Mouse (Mus musculus) myocyte (in vitro differentiated cells): ENCODE measurements at regions not wholly inside any gene's neighbourhood (a gene's known extent, or its start where the extent isn't known, plus 50 kb on each side); places are given as distances from the start of the nearest gene placed in this dataset.

Experiments used
- CEBPB ChIP-seq: IDR thresholded peaks from 2 replicates; pipeline ENCODE4 v1.6.1; 2011; ENCODE audit warnings: mild to moderate bottlenecking, moderate library complexity; ENCODE audit not compliant: poor library complexity, insufficient read depth, severe bottlenecking
- E2F4 ChIP-seq: IDR thresholded peaks from one replicate; pipeline ENCODE4 v1.6.1; 2011; ENCODE audit warnings: mild to moderate bottlenecking, control low read depth, moderate library complexity; ENCODE audit not compliant: insufficient read depth
- MAX ChIP-seq: IDR thresholded peaks from one replicate; pipeline ENCODE4 v1.6.1; 2011; ENCODE audit warnings: low read depth, mild to moderate bottlenecking, control low read depth
- MYOD1 ChIP-seq, 3 experiments: IDR thresholded peaks; one replicate each; pipeline ENCODE4 v1.6.1; 2011; ENCODE audit warnings: control low read depth in 2 of 3, low read depth in 2 of 3, mild to moderate bottlenecking in 2 of 3, moderate library complexity in 1 of 3; ENCODE audit not compliant: insufficient read length in 2 of 3, control insufficient read depth in 1 of 3
- MYOG ChIP-seq, 3 experiments: IDR thresholded peaks; one replicate each; pipeline ENCODE4 v1.6.1; 2011; ENCODE audit warnings: control low read depth in 2 of 3, low read depth in 2 of 3, mild to moderate bottlenecking in 2 of 3; ENCODE audit not compliant: insufficient read length in 2 of 3, control insufficient read depth in 1 of 3, insufficient read depth in 1 of 3
- POLR2A ChIP-seq: IDR thresholded peaks from one replicate; pipeline ENCODE4 v1.6.1; 2011; ENCODE audit warnings: low read depth, mild to moderate bottlenecking, control low read depth, moderate library complexity; ENCODE audit not compliant: insufficient read length
- POLR2AphosphoS2 ChIP-seq: IDR thresholded peaks from one replicate; pipeline ENCODE4 v1.6.1; 2011; ENCODE audit warnings: low read depth, control low read depth; ENCODE audit not compliant: insufficient read length
- REST ChIP-seq: IDR thresholded peaks from one replicate; pipeline ENCODE4 v1.6.1; 2011; ENCODE audit warnings: mild to moderate bottlenecking, control low read depth, moderate library complexity; ENCODE audit not compliant: insufficient read depth, insufficient read length
- SRF ChIP-seq: IDR thresholded peaks from one replicate; pipeline ENCODE4 v1.6.1; 2011; ENCODE audit warnings: low read depth; ENCODE audit not compliant: control insufficient read depth, insufficient read length
- TCF12 ChIP-seq: IDR thresholded peaks from one replicate; pipeline ENCODE4 v1.6.1; 2011; ENCODE audit warnings: mild to moderate bottlenecking, control low read depth; ENCODE audit not compliant: poor library complexity, insufficient read depth, severe bottlenecking
- TCF3 ChIP-seq: IDR thresholded peaks from one replicate; pipeline ENCODE4 v1.6.1; 2011; ENCODE audit warnings: low read depth, control low read depth; ENCODE audit not compliant: insufficient read length
- USF1 ChIP-seq: IDR thresholded peaks from one replicate; pipeline ENCODE4 v1.6.1; 2011; ENCODE audit warnings: low read depth, mild to moderate bottlenecking, control low read depth, moderate library complexity

DNA sequence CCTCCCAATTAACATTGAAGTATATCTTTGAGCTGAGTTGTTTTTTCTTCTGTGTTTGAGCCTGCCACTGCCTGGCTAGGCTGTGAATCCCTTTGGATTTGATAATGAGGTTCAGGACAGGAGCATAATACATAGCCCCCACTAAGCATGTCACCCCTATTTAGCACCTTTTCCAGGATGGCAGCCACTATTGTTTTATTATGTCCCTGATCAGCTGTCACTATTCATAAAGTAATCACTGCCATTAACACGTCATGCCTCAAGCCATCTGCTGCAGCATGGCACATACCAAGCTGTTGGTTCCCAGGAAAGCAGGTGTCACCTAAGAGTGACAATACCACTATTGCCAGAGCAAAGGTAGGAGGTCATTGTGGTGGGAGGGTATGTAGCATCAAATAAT, 167.0 kb upstream of the Nr2f2 start:
- TF ChIP-seq CEBPB: no peak
- no peak for TF ChIP-seq E2F4
- TF ChIP-seq POLR2A: no peak
- TF ChIP-seq TCF12: no peak
- no peak for TF ChIP-seq TCF3
- no peak for TF ChIP-seq MYOG (IDR thresholded peaks at IDR 0.05; ENCODE audit: control insufficient read depth in 1 of 3, insufficient read depth in 1 of 3, insufficient read length in 2 of 3, low read depth in 2 of 3)
- no peak for TF ChIP-seq MAX
- no peak for TF ChIP-seq POLR2AphosphoS2
- no peak for TF ChIP-seq USF1
- TF ChIP-seq SRF: no peak
- peak in 1 of 3 experiments; percentile 30 for TF ChIP-seq MYOD1 (IDR thresholded peaks at IDR 0.05; ENCODE audit: control insufficient read depth in 1 of 3, insufficient read length in 2 of 3, low read depth in 2 of 3)
- no peak for TF ChIP-seq REST
